Mouse (Mus musculus) midbrain, embryonic 16.5 days (tissue): ENCODE data around the gene Fam81a. TPM values are rescaled to one million over a fixed set of nuclear protein-coding genes. Genes with fewer than 3 reads are reported as not detected.

ENCODE experiments used
- ATAC-seq: fragments of 200-750 bp; cut with Nextera tagmentation; 2 replicates; pipeline ENCODE4 v1.8.0; 2017; ENCODE audit warnings: moderate TSS enrichment
- H3K27ac ChIP-seq: fragments of 300-500 bp; sonication (generic); 2 replicates; pipeline ENCODE4 v1.5.1; 2014; ENCODE audit warnings: mild to moderate bottlenecking, low read length, mixed read lengths
- H3K27me3 ChIP-seq: fragments of 300-500 bp; sonication (generic); 2 replicates; pipeline ENCODE4 v1.6.1; 2014; ENCODE audit warnings: low read depth, low read length, mixed read lengths; ENCODE audit not compliant: control insufficient read depth, insufficient read depth
- H3K36me3 ChIP-seq: fragments of 300-500 bp; sonication (generic); 2 replicates; pipeline ENCODE4 v1.6.1; 2014; ENCODE audit warnings: mild to moderate bottlenecking, low read length, moderate library complexity, mixed read lengths; ENCODE audit not compliant: control insufficient read depth, insufficient read depth
- H3K4me1 ChIP-seq: fragments of 300-500 bp; sonication (generic); 2 replicates; pipeline ENCODE4 v1.6.1; 2014; ENCODE audit warnings: mild to moderate bottlenecking, low read length, mixed read lengths; ENCODE audit not compliant: control insufficient read depth, insufficient read depth
- H3K4me2 ChIP-seq: fragments of 300-500 bp; sonication (generic); 2 replicates; pipeline ENCODE4 v1.6.1; 2014; ENCODE audit warnings: mild to moderate bottlenecking, low read length, mixed read lengths
- H3K4me3 ChIP-seq: fragments of 300-500 bp; sonication (generic); 2 replicates; pipeline ENCODE4 v1.5.1; 2014; ENCODE audit warnings: low read depth, mild to moderate bottlenecking, low read length, moderate library complexity, mixed read lengths
- H3K9ac ChIP-seq: fragments of 300-500 bp; sonication (generic); 2 replicates; pipeline ENCODE4 v1.6.1; 2014; ENCODE audit warnings: low read depth, low read length, mixed read lengths
- H3K9me3 ChIP-seq: fragments of 300-500 bp; sonication (generic); replicated peaks from 2 replicates; pipeline ENCODE4 v1.6.1; 2014; ENCODE audit warnings: mild to moderate bottlenecking, low read length, mixed read lengths; ENCODE audit not compliant: control insufficient read depth, poor library complexity, severe bottlenecking
- WGBS: fragments of 180-500 bp; shearing (Covaris S2); extraction: QIAGEN DNeasy Blood & Tissue Kit; methylation state at CpG from one replicate; pipeline ENCODE4 v1.1.7; 2014; 5-methylcytosine and 5-hydroxymethylcytosine counted together
- polyA plus RNA-seq: library from polyadenylated mRNA; unstranded; fragments of >200 nt; fragmentation: Nextera tagmentation; extraction: Ambion mirVana; gene quantifications from 2 replicates; pipeline ENCODE4 v1.2.1, GENCODE M21; 2015

Gene Fam81a
- polyA plus RNA-seq, 1 experiment from 2014 or later, result 9.6 TPM

GRCm38 (mm10) chr9:70134716-70135115 is 7.6 kb downstream of the Fam81a start:
- no peak overlapping the region for H3K27ac ChIP-seq
- ATAC-seq, result no peak
- no peak overlapping the region for H3K9ac ChIP-seq
- no peak overlapping the region for H3K4me3 ChIP-seq
- no peaks in the 10 kb centered on the region for H3K36me3 ChIP-seq
- no peaks in the 10 kb centered on the region for H3K9me3 ChIP-seq
- H3K4me2 ChIP-seq, result no peak overlapping the region
- H3K4me1 ChIP-seq, result 0 out of 2 replicates have a peak, but pooled peaks cover 4% of the 10 kb centered on the region
- H3K27me3 ChIP-seq, result no peaks in the 10 kb centered on the region
- WGBS, result 63% methylated on average over 5 of the region's 5 CpGs

DNA sequence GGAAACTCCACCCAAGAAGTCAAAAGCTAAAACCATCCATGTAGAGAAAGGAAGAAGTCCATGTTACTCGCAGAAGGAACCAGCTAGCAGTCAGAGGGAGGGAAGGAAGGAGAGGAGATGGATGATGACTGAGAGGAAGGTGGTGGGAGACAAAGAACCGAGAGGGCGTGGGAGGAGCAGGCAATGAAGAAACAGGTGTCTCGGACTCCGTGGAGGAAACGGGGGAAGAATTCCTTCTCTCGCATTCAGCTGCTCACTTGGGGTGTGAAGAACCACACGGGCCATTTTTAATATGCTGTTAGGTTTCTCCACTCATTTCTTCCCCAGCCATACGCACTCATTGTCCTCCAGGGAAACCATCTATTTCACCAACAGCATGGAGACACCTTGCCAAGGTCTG is 8.1 kb downstream of the Fam81a start:
- Histone ChIP-seq H3K9ac (no peak overlapping the region), H3K36me3 (no peaks in the 10 kb centered on the region), H3K4me2 (no peak overlapping the region), H3K4me3 (no peak overlapping the region), H3K27ac (no peak overlapping the region), H3K4me1 (0 out of 2 replicates have a peak, but pooled peaks cover 4% of the 10 kb centered on the region), H3K9me3 (no peaks in the 10 kb centered on the region), H3K27me3 (no peaks in the 10 kb centered on the region)
- WGBS, result 93% methylated on average over 9 of the region's 9 CpGs
- ATAC-seq, result no peak

DNA sequence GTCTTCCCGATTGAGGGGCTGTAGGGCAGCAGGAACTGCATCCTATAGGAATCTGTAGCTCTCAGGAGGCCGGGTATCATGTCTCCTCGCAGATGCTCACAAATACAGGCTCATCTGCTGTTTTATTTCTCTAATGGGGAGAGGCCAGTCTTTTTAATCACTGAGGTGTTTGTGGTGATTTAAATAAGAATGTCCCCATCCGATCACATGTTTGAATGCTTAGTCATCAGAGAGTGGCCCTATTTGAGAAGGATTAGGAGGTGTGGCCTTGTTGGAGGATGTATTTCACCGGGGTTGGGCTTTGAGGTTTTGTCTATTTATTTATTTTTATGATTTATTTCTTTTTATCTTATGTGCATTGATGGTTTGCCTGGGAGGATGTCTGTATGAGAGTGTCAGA is 11.6 kb downstream of the Fam81a start:
- H3K4me2 ChIP-seq, result no peak overlapping the region
- no peak overlapping the region for H3K27ac ChIP-seq
- H3K36me3 ChIP-seq, result no peaks in the 10 kb centered on the region
- 91% methylated on average over 5 of the region's 5 CpGs for WGBS
- no peaks in the 10 kb centered on the region for H3K27me3 ChIP-seq
- H3K9ac ChIP-seq, result no peak overlapping the region
- no peaks in the 10 kb centered on the region for H3K4me1 ChIP-seq
- no peak overlapping the region for H3K4me3 ChIP-seq
- no peaks in the 10 kb centered on the region for H3K9me3 ChIP-seq
- no peak for ATAC-seq

GRCm38 (mm10) chr9:70111869-70112286 is 30.5 kb downstream of the Fam81a start:
- no peaks in the 10 kb centered on the region for H3K36me3 ChIP-seq
- H3K9ac ChIP-seq, result 0 out of 2 replicates have a peak overlapping the region, but pooled peaks have one; percentile 15
- no peaks in the 10 kb centered on the region for H3K9me3 ChIP-seq
- H3K27me3 ChIP-seq, result no peaks in the 10 kb centered on the region
- H3K4me2 ChIP-seq, result peak overlapping the region; percentile 49
- H3K4me1 ChIP-seq, result peaks cover 8% of the 10 kb centered on the region
- H3K4me3 ChIP-seq, result peak overlapping the region; percentile 9; the same call in 1 of the 2 replicates
- no peak overlapping the region for H3K27ac ChIP-seq
- WGBS, result 3% methylated on average over 10 of the region's 10 CpGs
- ATAC-seq, result peak; percentile 34; the same call in 1 of the 2 replicates

DNA sequence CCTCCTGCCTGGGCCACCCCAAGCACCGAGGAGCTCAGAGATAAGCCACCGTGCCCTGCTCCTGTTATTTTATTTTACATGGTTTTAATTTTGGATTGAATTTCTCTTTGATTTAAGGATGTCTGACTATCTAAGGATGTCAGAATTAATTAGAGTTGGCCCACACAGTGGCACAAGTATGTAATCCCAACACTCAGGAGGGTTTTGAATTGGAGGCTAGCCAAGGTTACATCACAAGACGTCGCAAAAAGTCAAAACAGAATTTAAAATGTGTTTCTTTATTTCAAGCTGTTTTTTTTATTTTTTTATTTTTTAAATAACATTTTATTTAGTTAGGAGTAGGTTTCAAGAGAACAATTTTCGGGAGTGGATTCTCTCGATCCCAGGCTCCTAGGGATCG is 31.5 kb downstream of the Fam81a start:
- peaks cover 8% of the 10 kb centered on the region for H3K4me1 ChIP-seq
- no peak overlapping the region for H3K27ac ChIP-seq
- H3K36me3 ChIP-seq, result no peaks in the 10 kb centered on the region
- no peaks in the 10 kb centered on the region for H3K9me3 ChIP-seq
- WGBS, result 44% methylated on average over 7 of the region's 7 CpGs
- ATAC-seq, result no peak
- no peaks in the 10 kb centered on the region for H3K27me3 ChIP-seq
- no peak overlapping the region for H3K4me3 ChIP-seq
- H3K4me2 ChIP-seq, result no peak overlapping the region
- H3K9ac ChIP-seq, result no peak overlapping the region

- Histone ChIP-seq H3K36me3 (no peaks in the 10 kb centered on the region), H3K27me3 (no peaks in the 10 kb centered on the region), H3K27ac (no peak overlapping the region), H3K9ac (no peak overlapping the region), H3K4me2 (no peak overlapping the region), H3K4me3 (no peak overlapping the region), H3K4me1 (peaks cover 8% of the 10 kb centered on the region), H3K9me3 (no peaks in the 10 kb centered on the region)
- peak; percentile 53; the same call in 1 of the 2 replicates for ATAC-seq
- 6% methylated on average over 3 of the region's 3 CpGs for WGBS
Measured at GRCm38 (mm10) chr9:70109279-70109678, 33.1 kb downstream of the Fam81a start.

GRCm38 (mm10) chr9:70108151-70108550 is 34.2 kb downstream of the Fam81a start:
- Histone ChIP-seq H3K27ac (no peak overlapping the region), H3K4me3 (no peak overlapping the region), H3K9me3 (no peaks in the 10 kb centered on the region), H3K4me1 (peaks cover 8% of the 10 kb centered on the region), H3K36me3 (no peaks in the 10 kb centered on the region), H3K4me2 (no peak overlapping the region), H3K9ac (no peak overlapping the region), H3K27me3 (no peaks in the 10 kb centered on the region)
- WGBS, result 84% methylated on average over 5 of the region's 5 CpGs
- no peak for ATAC-seq

DNA sequence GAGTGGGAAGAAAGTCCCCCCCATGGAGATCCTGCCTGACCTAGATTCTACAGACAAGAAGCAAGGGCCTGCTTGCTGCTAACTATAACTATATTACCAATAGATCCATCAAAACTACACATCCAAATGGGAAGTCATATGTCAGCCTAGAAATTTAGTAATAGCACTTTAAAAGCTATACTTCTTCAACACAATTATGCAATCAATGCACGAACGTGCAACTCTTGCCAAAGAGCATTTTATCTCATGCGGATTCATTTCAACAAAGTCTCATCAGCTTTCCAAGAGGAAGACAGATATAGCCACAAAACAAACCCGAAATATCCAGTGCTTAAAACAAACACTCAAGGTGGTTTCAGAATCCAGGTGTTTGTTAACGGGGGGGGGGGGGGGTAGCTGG is 36.8 kb downstream of the Fam81a start:
- WGBS, result 86% methylated on average over 5 of the region's 5 CpGs
- Histone ChIP-seq H3K9ac (no peak overlapping the region), H3K27ac (no peak overlapping the region), H3K4me1 (no peaks in the 10 kb centered on the region), H3K4me2 (no peak overlapping the region), H3K4me3 (no peak overlapping the region), H3K36me3 (no peaks in the 10 kb centered on the region), H3K9me3 (no peaks in the 10 kb centered on the region), H3K27me3 (no peaks in the 10 kb centered on the region)
- no peak for ATAC-seq

GRCm38 (mm10) chr9:70103106-70103505 is 39.3 kb downstream of the Fam81a start:
- no peaks in the 10 kb centered on the region; the same call in 1 of the 2 replicates for H3K36me3 ChIP-seq
- H3K4me3 ChIP-seq, result no peak overlapping the region
- no peaks in the 10 kb centered on the region for H3K9me3 ChIP-seq
- H3K4me2 ChIP-seq, result no peak overlapping the region
- H3K27ac ChIP-seq, result no peak overlapping the region
- no peaks in the 10 kb centered on the region for H3K4me1 ChIP-seq
- 49% methylated on average over 8 of the region's 8 CpGs for WGBS
- H3K27me3 ChIP-seq, result no peaks in the 10 kb centered on the region
- no peak overlapping the region for H3K9ac ChIP-seq
- no peak for ATAC-seq
